Mouse (Mus musculus) midbrain, postnatal 0 days (tissue): ENCODE measurements at regions not wholly inside any gene's neighbourhood (a gene's known extent, or its start where the extent isn't known, plus 50 kb on each side); places are given as distances from the start of the nearest gene placed in this dataset.
A peak's percentile ranks its signal among the peaks of the same experiment; 100 is the strongest.

Experiments used
- ATAC-seq: fragments of 200-750 bp; cut with Nextera tagmentation; 2 replicates; pipeline ENCODE4 v1.8.0; 2017; ENCODE audit warnings: moderate number of reproducible peaks, mild to moderate bottlenecking, moderate TSS enrichment, moderate library complexity; ENCODE audit not compliant: low FRiP score
- DNase-seq: peaks from one replicate; pipeline ENCODE4 v3.0.0-alpha.2; 2015; ENCODE audit warnings: low spot score
- H3K27ac ChIP-seq: fragments of 300-500 bp; sonication (generic); 2 replicates; pipeline ENCODE4 v1.5.1; 2014; ENCODE audit warnings: low read depth, mild to moderate bottlenecking, low read length, mixed read lengths
- H3K27me3 ChIP-seq: fragments of 300-500 bp; sonication (generic); 2 replicates; pipeline ENCODE4 v1.6.1; 2014; ENCODE audit warnings: low read length, control low read depth, mixed read lengths; ENCODE audit not compliant: insufficient read depth
- H3K36me3 ChIP-seq: fragments of 300-500 bp; sonication (generic); 2 replicates; pipeline ENCODE4 v1.6.1; 2014; ENCODE audit warnings: low read length, control low read depth, mixed read lengths; ENCODE audit not compliant: insufficient read depth
- H3K4me1 ChIP-seq: fragments of 300-500 bp; sonication (generic); 2 replicates; pipeline ENCODE4 v1.6.1; 2014; ENCODE audit warnings: mild to moderate bottlenecking, control low read depth, antibody characterized with exemption, low read length, mixed read lengths; ENCODE audit not compliant: insufficient read depth
- H3K4me2 ChIP-seq: fragments of 300-500 bp; sonication (generic); 2 replicates; pipeline ENCODE4 v1.6.1; 2014; ENCODE audit warnings: low read depth, mild to moderate bottlenecking, low read length, mixed read lengths; ENCODE audit not compliant: poor library complexity, severe bottlenecking
- H3K4me3 ChIP-seq: fragments of 300-500 bp; sonication (generic); 2 replicates; pipeline ENCODE4 v1.5.1; 2014; ENCODE audit warnings: low read depth, mild to moderate bottlenecking, low read length, moderate library complexity
- H3K9ac ChIP-seq: fragments of 300-500 bp; sonication (generic); replicated peaks from 2 replicates; pipeline ENCODE4 v1.6.1; 2014; ENCODE audit warnings: mild to moderate bottlenecking, low read length, moderate library complexity, mixed read lengths; ENCODE audit not compliant: poor library complexity, severe bottlenecking
- H3K9me3 ChIP-seq: fragments of 300-500 bp; sonication (generic); 2 replicates; pipeline ENCODE4 v1.6.1; 2016; ENCODE audit warnings: low read length, control low read depth
- CTCF ChIP-seq: IDR thresholded peaks from 2 replicates; pipeline ENCODE4 v1.5.1; 2016; ENCODE audit warnings: antibody characterized with exemption, mild to moderate bottlenecking
- WGBS: fragments of 180-500 bp; shearing (Covaris S2); extraction: QIAGEN DNeasy Blood & Tissue Kit; methylation state at CpG from one replicate; pipeline ENCODE4 v1.1.7; 2014; 5-methylcytosine and 5-hydroxymethylcytosine counted together

GRCm38 (mm10) chr8:109407913-109408312, 85.9 kb upstream of the Pmfbp1 start:
- no peak overlapping the region for H3K4me3 ChIP-seq
- ATAC-seq (no peak), DNase-seq (no peak)
- no peak overlapping the region for H3K4me2 ChIP-seq
- no peak overlapping the region for H3K27ac ChIP-seq
- no peaks in the 10 kb centered on the region for H3K9me3 ChIP-seq
- H3K36me3 ChIP-seq: no peaks in the 10 kb centered on the region
- no peaks in the 10 kb centered on the region for H3K27me3 ChIP-seq
- H3K4me1 ChIP-seq: no peaks in the 10 kb centered on the region
- H3K9ac ChIP-seq: no peak overlapping the region
- TF ChIP-seq CTCF: peak; percentile 59
- WGBS: 52% methylated on average over 5 of the region's 5 CpGs

- no peak for ATAC-seq
- no peak overlapping the region for H3K9ac ChIP-seq
- no peaks in the 10 kb centered on the region for H3K4me1 ChIP-seq
- no peaks in the 10 kb centered on the region for H3K27me3 ChIP-seq
- H3K4me2 ChIP-seq: no peak overlapping the region
- no peaks in the 10 kb centered on the region for H3K9me3 ChIP-seq
- no peak for TF ChIP-seq CTCF
- H3K27ac ChIP-seq: no peak overlapping the region
- WGBS: 84% methylated on average over 6 of the region's 6 CpGs
- H3K36me3 ChIP-seq: no peaks in the 10 kb centered on the region
- H3K4me3 ChIP-seq: no peak overlapping the region
- no peak for DNase-seq
Observed at GRCm38 (mm10) chr8:109410531-109410930, 83.3 kb upstream of the Pmfbp1 start.

DNA sequence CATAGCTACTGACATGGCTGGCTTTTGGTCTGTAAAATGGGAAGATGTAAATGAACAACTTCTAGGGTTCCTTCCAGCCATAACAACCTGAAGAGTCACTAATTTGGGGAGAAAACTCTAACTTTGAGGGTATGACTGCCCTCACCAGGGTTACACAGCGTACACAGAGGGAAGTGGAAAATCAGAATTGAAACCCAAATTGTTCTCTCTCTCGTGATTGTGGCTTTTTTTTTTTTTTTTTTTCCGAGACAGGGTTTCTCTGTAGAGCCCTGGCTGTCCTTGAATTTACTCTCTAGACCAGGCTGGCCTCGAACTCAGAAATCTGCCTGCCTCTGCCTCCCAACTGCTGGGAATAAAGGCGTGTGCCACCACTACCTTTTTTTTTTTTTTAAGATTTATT, 80.4 kb upstream of the Pmfbp1 start:
- TF ChIP-seq CTCF: no peak
- Histone ChIP-seq H3K27me3 (no peaks in the 10 kb centered on the region), H3K9ac (no peak overlapping the region), H3K27ac (no peak overlapping the region), H3K9me3 (no peaks in the 10 kb centered on the region), H3K4me1 (0 out of 2 replicates have a peak, but pooled peaks cover 6% of the 10 kb centered on the region), H3K36me3 (no peaks in the 10 kb centered on the region), H3K4me3 (no peak overlapping the region), H3K4me2 (no peak overlapping the region)
- no peak for DNase-seq
- no peak for ATAC-seq
- WGBS: 89% methylated on average over 5 of the region's 5 CpGs

- Histone ChIP-seq H3K9ac (no peak overlapping the region), H3K27ac (peak overlapping the region; percentile 76), H3K4me2 (no peak overlapping the region), H3K9me3 (no peaks in the 10 kb centered on the region), H3K36me3 (no peaks in the 10 kb centered on the region), H3K4me1 (0 out of 2 replicates have a peak, but pooled peaks cover 6% of the 10 kb centered on the region), H3K4me3 (no peak overlapping the region), H3K27me3 (no peaks in the 10 kb centered on the region)
- 66% methylated on average over 4 of the region's 4 CpGs for WGBS
- no peak for TF ChIP-seq CTCF
- DNase-seq (no peak), ATAC-seq (no peak)
Observed at GRCm38 (mm10) chr8:109415315-109415714, 78.5 kb upstream of the Pmfbp1 start.

DNA sequence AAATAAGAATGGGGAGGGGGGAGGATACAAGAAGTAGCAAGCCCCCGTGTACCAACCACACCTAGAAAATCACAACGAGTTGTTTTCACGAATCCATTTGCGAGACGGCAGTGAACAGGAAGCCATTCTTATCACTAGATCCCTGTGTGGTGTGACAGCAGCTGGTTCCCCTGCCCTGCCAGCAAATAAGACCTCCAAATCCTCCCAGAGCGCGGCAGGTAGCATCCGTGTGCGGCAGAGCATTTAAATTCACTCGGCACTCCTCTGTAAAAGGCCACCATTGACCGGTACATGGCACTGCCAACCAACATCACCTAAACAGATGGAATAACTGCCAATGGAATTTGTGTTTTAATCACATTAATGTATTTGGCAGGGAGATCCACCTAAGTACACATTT, 77.9 kb upstream of the Pmfbp1 start:
- ATAC-seq (no peak), DNase-seq (peak; percentile 31)
- Histone ChIP-seq H3K27me3 (no peaks in the 10 kb centered on the region), H3K9me3 (no peaks in the 10 kb centered on the region), H3K4me2 (peak overlapping the region; percentile 9; the same call in 1 of the 2 replicates), H3K4me3 (no peak overlapping the region), H3K9ac (0 out of 2 replicates have a peak overlapping the region, but pooled peaks have one; percentile 8), H3K27ac (peak overlapping the region; percentile 76), H3K36me3 (no peaks in the 10 kb centered on the region), H3K4me1 (0 out of 2 replicates have a peak, but pooled peaks cover 6% of the 10 kb centered on the region)
- no peak for TF ChIP-seq CTCF
- WGBS: 29% methylated on average over 11 of the region's 11 CpGs

DNA sequence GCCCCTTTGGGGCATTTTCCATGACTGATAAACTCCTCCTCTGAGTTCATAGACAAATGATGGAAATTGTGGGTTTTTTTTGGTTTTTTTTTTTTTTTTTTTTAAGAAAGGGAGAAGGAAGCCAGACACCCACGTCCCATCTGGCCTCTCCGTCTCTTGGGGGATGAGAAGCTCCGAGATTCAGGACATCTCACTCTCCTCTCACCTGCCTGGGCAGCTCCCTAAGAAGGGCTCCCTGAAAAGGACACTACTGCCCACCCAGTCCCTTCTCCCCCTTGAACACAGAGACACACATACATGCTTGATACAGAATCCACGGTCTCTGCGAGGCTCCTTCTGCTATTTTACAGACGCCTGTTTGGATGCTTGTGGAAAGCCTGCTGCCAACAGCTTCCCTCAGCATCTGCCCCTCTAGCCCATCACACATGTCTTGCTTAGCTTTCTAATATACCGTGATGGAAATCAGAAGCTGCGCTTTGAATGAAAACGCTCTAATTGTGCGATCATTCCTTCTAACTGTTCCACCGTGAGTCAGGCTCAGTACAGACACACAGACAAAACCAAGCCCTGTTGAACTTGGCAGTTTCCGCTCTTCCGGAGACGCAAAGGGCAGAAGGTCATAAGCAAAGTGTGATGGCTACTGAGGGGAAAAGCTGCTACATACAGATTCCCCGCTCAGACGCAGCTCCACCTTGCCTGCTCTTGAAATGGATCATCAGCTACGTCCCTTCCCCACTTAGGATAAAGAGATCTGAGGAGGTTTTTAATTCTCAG, 77.3 kb upstream of the Pmfbp1 start:
- DNase-seq: peak; percentile 48
- TF ChIP-seq CTCF: no peak
- no peak overlapping the region for H3K4me3 ChIP-seq
- no peaks in the 10 kb centered on the region for H3K27me3 ChIP-seq
- 38% methylated on average over 17 of the region's 17 CpGs for WGBS
- H3K4me2 ChIP-seq: peak overlapping the region; percentile 29; the same call in 1 of the 2 replicates
- no peak for ATAC-seq
- 0 out of 2 replicates have a peak, but pooled peaks cover 6% of the 10 kb centered on the region for H3K4me1 ChIP-seq
- H3K9me3 ChIP-seq: no peaks in the 10 kb centered on the region
- peak overlapping the region; percentile 76 for H3K27ac ChIP-seq
- no peaks in the 10 kb centered on the region for H3K36me3 ChIP-seq
- H3K9ac ChIP-seq: peak overlapping the region; percentile 42
